Mouse (Mus musculus): ENCODE measurements around the gene Spo11.

DNA sequence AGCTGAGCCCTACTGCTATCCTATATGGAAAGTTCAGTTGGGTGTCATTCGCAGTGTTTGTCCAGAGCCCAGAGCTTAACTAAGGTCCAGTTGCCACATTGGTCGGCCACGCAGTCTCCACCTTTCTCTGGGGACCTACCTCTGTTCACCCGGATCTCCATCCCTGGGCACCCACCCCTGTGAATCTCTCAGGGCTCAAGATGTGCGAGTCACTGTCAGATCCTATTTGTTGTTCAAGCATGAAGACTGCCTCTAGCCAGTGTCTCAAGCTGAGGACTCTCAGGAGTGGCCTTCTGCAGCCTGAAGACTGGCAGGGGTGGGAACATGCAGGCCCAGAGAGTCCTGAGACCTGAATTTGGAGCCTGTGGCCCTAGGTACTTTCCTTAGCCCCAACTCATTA, 58.6 kb downstream of the Spo11 start:
- TF ChIP-seq CTCF (conservative IDR thresholded peaks at IDR 0.05 in 1 of 2, IDR thresholded peaks at IDR 0.05 in 1 of 2; ENCODE audit: low read depth in 2 of 2, low read length in 2 of 2): no peak
- TF ChIP-seq EP300 (IDR thresholded peaks at IDR 0.05; ENCODE audit: low read length): no peak
- no peak for TF ChIP-seq TCF12 (IDR thresholded peaks at IDR 0.05; ENCODE audit: low read depth, low read length)
- TF ChIP-seq NELFE (IDR thresholded peaks at IDR 0.05; ENCODE audit: low read depth, low read length): no peak
- no peak for TF ChIP-seq BHLHE40 (IDR thresholded peaks at IDR 0.05; ENCODE audit: low read depth, low read length)
- TF ChIP-seq SIN3A (IDR thresholded peaks at IDR 0.05; ENCODE audit: low read length): no peak
- TF ChIP-seq USF1 (IDR thresholded peaks at IDR 0.05; ENCODE audit: low read depth, low read length): no peak
- no peak for TF ChIP-seq POLR2A (IDR thresholded peaks at IDR 0.05; ENCODE audit: low read depth, low read length)
- no peak for TF ChIP-seq MEF2A (IDR thresholded peaks at IDR 0.05; ENCODE audit: borderline replicate concordance, low read depth, low read length)
- TF ChIP-seq ZNF384 (IDR thresholded peaks at IDR 0.05; ENCODE audit: low read depth, low read length): no peak
- TF ChIP-seq RAD21 (IDR thresholded peaks at IDR 0.05; ENCODE audit: low read depth, low read length): no peak
- no peak for TF ChIP-seq SMC3 (IDR thresholded peaks at IDR 0.05; ENCODE audit: low read depth, low read length)

Measured in CH12.LX (cell line).